8 mouse cellular contexts compared by ENCODE assay signal in the genomic region with DNA sequence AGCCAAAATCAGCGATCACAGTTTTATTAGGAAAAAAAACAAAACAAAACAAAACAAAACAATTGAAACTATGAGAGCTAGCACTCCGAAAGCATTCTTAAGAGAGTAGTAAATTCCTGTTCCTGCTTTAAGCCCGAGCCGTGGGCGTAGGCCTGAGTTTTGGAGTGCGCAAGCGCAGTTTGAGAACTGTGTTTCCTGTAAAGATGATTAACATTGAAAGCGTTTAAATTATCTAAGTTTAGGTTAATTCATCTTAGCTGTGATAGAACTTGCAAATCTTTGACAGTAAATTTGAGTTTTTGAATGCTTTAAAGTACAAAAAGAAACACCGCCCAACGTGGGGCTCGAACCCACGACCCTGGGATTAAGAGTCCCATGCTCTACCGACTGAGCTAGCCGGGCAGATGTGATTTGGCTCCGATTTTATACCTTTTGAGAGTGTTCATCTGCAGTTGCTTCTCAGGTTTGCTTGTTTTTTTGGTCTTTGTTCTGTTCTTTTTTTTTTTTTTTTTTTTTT. TPM values are rescaled to one million over a fixed set of nuclear protein-coding genes. Genes with fewer than 3 reads are reported as not detected.
DNase-seq lines count a peak whose midpoint lies in the region; ATAC-seq lines count a peak whose summit lies in the region.

No protein-coding gene starts in this region.

- H3K27ac ChIP-seq in hindbrain, embryonic 11.5 days (ENCODE audit: low read depth, low read length) = peak overlapping the region; percentile 78
- peak overlapping the region; percentile 99 for H3K27ac ChIP-seq in lung, embryonic 16.5 days (ENCODE audit: low read length)

- WGBS in hindbrain, embryonic 11.5 days = under 1% methylated on average over 15 of the region's 15 CpGs
- WGBS in lung, embryonic 16.5 days = under 1% methylated on average over 15 of the region's 15 CpGs

- no peaks in the 10 kb centered on the region for H3K9me3 ChIP-seq in hindbrain, embryonic 11.5 days (ENCODE audit: control insufficient read depth, low read length)
- H3K9me3 ChIP-seq in lung, embryonic 16.5 days (ENCODE audit: control insufficient read depth, low read length) = no peaks in the 10 kb centered on the region

- no peaks in the 10 kb centered on the region for H3K27me3 ChIP-seq in hindbrain, embryonic 11.5 days (ENCODE audit: control insufficient read depth, insufficient read depth, low read length)
- no peaks in the 10 kb centered on the region for H3K27me3 ChIP-seq in lung, embryonic 16.5 days (ENCODE audit: control insufficient read depth, insufficient read depth, low read depth, low read length)

- H3K4me2 ChIP-seq in hindbrain, embryonic 11.5 days (replicated peaks; ENCODE audit: low read depth, low read length) = peak overlapping the region; percentile 39
- peak overlapping the region; percentile 78 for H3K4me2 ChIP-seq in lung, embryonic 16.5 days (ENCODE audit: low read depth, low read length)

- no peaks in the 10 kb centered on the region for H3K36me3 ChIP-seq in hindbrain, embryonic 11.5 days (ENCODE audit: control insufficient read depth, insufficient read depth, low read length)
- no peaks in the 10 kb centered on the region; the same call in 1 of the 2 replicates for H3K36me3 ChIP-seq in lung, embryonic 16.5 days (ENCODE audit: control insufficient read depth, insufficient read depth, low read length)

- peak; percentile 70 for ATAC-seq in hindbrain, embryonic 11.5 days (ENCODE audit: low FRiP score)
- ATAC-seq in lung, embryonic 16.5 days (ENCODE audit: low read depth) = peak; percentile 71

- H3K4me3 ChIP-seq in hindbrain, embryonic 11.5 days (ENCODE audit: low read depth, low read length) = peak overlapping the region; percentile 62
- peak overlapping the region; percentile 76 for H3K4me3 ChIP-seq in lung, embryonic 16.5 days (ENCODE audit: low read length)

- no peaks in the 10 kb centered on the region for H3K4me1 ChIP-seq in hindbrain, embryonic 11.5 days (replicated peaks; ENCODE audit: control insufficient read depth, insufficient read depth, low read length)
- peaks cover 2% of the 10 kb centered on the region; the same call in 1 of the 2 replicates for H3K4me1 ChIP-seq in lung, embryonic 16.5 days (replicated peaks; ENCODE audit: control insufficient read depth, insufficient read depth, low read length)

- peak; percentile 96 for DNase-seq in NIH3T3 (ENCODE audit: low read depth)
- DNase-seq in cerebellum, adult 9-11 months = peak; percentile 86
- peak; percentile 83 to 96 for DNase-seq in frontal cortex, adult 2 months (ENCODE audit: extremely low spot score in 1 of 2, low spot score in 1 of 2)
- DNase-seq in hindbrain, embryonic 11.5 days (ENCODE audit: low spot score) = peak; percentile 92
- DNase-seq in layer of hippocampus, adult 9-11 months = peak; percentile 84
- DNase-seq in ovary, adult 18-20 months (ENCODE audit: low spot score) = peak; percentile 72
- peak; percentile 95 for DNase-seq in thymus, postnatal 0 days (ENCODE audit: low spot score)

- H3K9ac ChIP-seq in hindbrain, embryonic 11.5 days (ENCODE audit: low read depth, low read length) = peak overlapping the region; percentile 76
- H3K9ac ChIP-seq in lung, embryonic 16.5 days (ENCODE audit: low read length) = peak overlapping the region; percentile 83

RNA-seq across cellular contexts. Expression of a gene that starts 5.6 kb away (rescaled TPM):
- 178 and 196 TPM in 2 replicates for polyA plus RNA-seq in frontal cortex, adult 2 months (2012; rRNA removed)
- polyA plus RNA-seq in hindbrain, embryonic 11.5 days (2014; fragmentation: Nextera tagmentation; extraction: Ambion mirVana) = 683 and 711 TPM in 2 replicates
- polyA plus RNA-seq in lung, embryonic 16.5 days (2015; fragmentation: Nextera tagmentation; extraction: Ambion mirVana) = 582 and 594 TPM in 2 replicates
- 653 and 686 TPM in 2 replicates for polyA plus RNA-seq in thymus, postnatal 0 days (2015; fragmentation: Nextera tagmentation; extraction: Ambion mirVana)

RNA-seq across cellular contexts. Expression of a gene that starts 31.2 kb away (rescaled TPM):
- polyA plus RNA-seq in frontal cortex, adult 2 months (2012; rRNA removed) = 70.7 and 78.0 TPM in 2 replicates
- polyA plus RNA-seq in hindbrain, embryonic 11.5 days (2014; fragmentation: Nextera tagmentation; extraction: Ambion mirVana) = 285 and 287 TPM in 2 replicates
- 232 and 234 TPM in 2 replicates for polyA plus RNA-seq in lung, embryonic 16.5 days (2015; fragmentation: Nextera tagmentation; extraction: Ambion mirVana)
- 328 and 338 TPM in 2 replicates for polyA plus RNA-seq in thymus, postnatal 0 days (2015; fragmentation: Nextera tagmentation; extraction: Ambion mirVana)

RNA-seq across cellular contexts. Expression of a gene that starts 46.9 kb away (rescaled TPM):
- polyA plus RNA-seq in frontal cortex, adult 2 months (2012; rRNA removed) = 22.2 and 23.2 TPM in 2 replicates
- 32.8 and 38.4 TPM in 2 replicates for polyA plus RNA-seq in hindbrain, embryonic 11.5 days (2014; fragmentation: Nextera tagmentation; extraction: Ambion mirVana)
- polyA plus RNA-seq in lung, embryonic 16.5 days (2015; fragmentation: Nextera tagmentation; extraction: Ambion mirVana) = 44.7 and 47.7 TPM in 2 replicates
- 60.0 and 71.5 TPM in 2 replicates for polyA plus RNA-seq in thymus, postnatal 0 days (2015; fragmentation: Nextera tagmentation; extraction: Ambion mirVana)

Comparison
In these comparisons a context has a peak if more than half of its experiments do, and no peak if none do; other contexts are left out.
1. Peak in every context shown above with its lines: DNase-seq, ATAC-seq, H3K4me3 ChIP-seq and H3K27ac ChIP-seq.